Mouse (Mus musculus): ENCODE measurements around the gene Cldn10.

DNA sequence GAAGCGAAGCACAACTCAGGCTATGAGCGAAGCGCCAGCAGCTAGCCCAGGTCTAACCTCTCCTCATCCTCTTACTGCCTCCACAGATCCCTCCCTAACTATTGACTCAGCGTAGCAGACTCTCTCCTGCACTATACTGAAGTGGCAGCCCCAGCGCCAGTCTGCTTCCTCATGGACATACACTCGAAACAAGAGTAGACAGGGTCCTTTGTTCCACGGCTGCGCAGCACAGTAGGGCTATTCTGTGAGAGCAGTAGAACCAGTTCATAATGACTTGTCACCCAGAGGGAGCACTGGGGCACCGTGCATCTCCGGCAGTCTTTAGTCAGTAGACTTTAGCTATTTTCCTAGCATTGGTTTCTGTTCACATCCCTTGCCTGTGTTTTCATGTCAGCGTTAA lies 48.4 kb downstream of the Cldn10 start:
- TF ChIP-seq CTCF (IDR thresholded peaks at IDR 0.05; ENCODE audit: control insufficient read depth, insufficient read depth, insufficient replicate concordance, low read depth, low read length) (no peak), POLR2A (IDR thresholded peaks at IDR 0.05; ENCODE audit: control insufficient read depth, low read depth, low read length) (no peak)
